Mouse (Mus musculus): ENCODE measurements around the gene Maml3.

- TF ChIP-seq CTCF (IDR thresholded peaks at IDR 0.05) = no peak
- no peak for TF ChIP-seq EP300 (IDR thresholded peaks at IDR 0.05)
Measured at GRCm38 (mm10) chr3:51832985-51833384, 271.9 kb downstream of the Maml3 start.

All from lung, postnatal 0 days (tissue).